Mouse (Mus musculus) midbrain, postnatal 0 days (tissue): ENCODE data around the gene Gstp2. TPM values are rescaled to one million over a fixed set of nuclear protein-coding genes. Genes with fewer than 3 reads are reported as not detected.

ENCODE experiments used
- ATAC-seq: fragments of 200-750 bp; cut with Nextera tagmentation; 2 replicates; pipeline ENCODE4 v1.8.0; 2017; ENCODE audit warnings: moderate number of reproducible peaks, mild to moderate bottlenecking, moderate TSS enrichment, moderate library complexity; ENCODE audit not compliant: low FRiP score
- DNase-seq: peaks from one replicate; pipeline ENCODE4 v3.0.0-alpha.2; 2015; ENCODE audit warnings: low spot score
- H3K27ac ChIP-seq: fragments of 300-500 bp; sonication (generic); 2 replicates; pipeline ENCODE4 v1.5.1; 2014; ENCODE audit warnings: low read depth, mild to moderate bottlenecking, low read length, mixed read lengths
- H3K27me3 ChIP-seq: fragments of 300-500 bp; sonication (generic); 2 replicates; pipeline ENCODE4 v1.6.1; 2014; ENCODE audit warnings: low read length, control low read depth, mixed read lengths; ENCODE audit not compliant: insufficient read depth
- H3K36me3 ChIP-seq: fragments of 300-500 bp; sonication (generic); 2 replicates; pipeline ENCODE4 v1.6.1; 2014; ENCODE audit warnings: low read length, control low read depth, mixed read lengths; ENCODE audit not compliant: insufficient read depth
- H3K4me1 ChIP-seq: fragments of 300-500 bp; sonication (generic); 2 replicates; pipeline ENCODE4 v1.6.1; 2014; ENCODE audit warnings: mild to moderate bottlenecking, control low read depth, antibody characterized with exemption, low read length, mixed read lengths; ENCODE audit not compliant: insufficient read depth
- H3K4me2 ChIP-seq: fragments of 300-500 bp; sonication (generic); 2 replicates; pipeline ENCODE4 v1.6.1; 2014; ENCODE audit warnings: low read depth, mild to moderate bottlenecking, low read length, mixed read lengths; ENCODE audit not compliant: poor library complexity, severe bottlenecking
- H3K4me3 ChIP-seq: fragments of 300-500 bp; sonication (generic); 2 replicates; pipeline ENCODE4 v1.5.1; 2014; ENCODE audit warnings: low read depth, mild to moderate bottlenecking, low read length, moderate library complexity
- H3K9ac ChIP-seq: fragments of 300-500 bp; sonication (generic); replicated peaks from 2 replicates; pipeline ENCODE4 v1.6.1; 2014; ENCODE audit warnings: mild to moderate bottlenecking, low read length, moderate library complexity, mixed read lengths; ENCODE audit not compliant: poor library complexity, severe bottlenecking
- H3K9me3 ChIP-seq: fragments of 300-500 bp; sonication (generic); 2 replicates; pipeline ENCODE4 v1.6.1; 2016; ENCODE audit warnings: low read length, control low read depth
- CTCF ChIP-seq: IDR thresholded peaks from 2 replicates; pipeline ENCODE4 v1.5.1; 2016; ENCODE audit warnings: antibody characterized with exemption, mild to moderate bottlenecking
- WGBS: fragments of 180-500 bp; shearing (Covaris S2); extraction: QIAGEN DNeasy Blood & Tissue Kit; methylation state at CpG from one replicate; pipeline ENCODE4 v1.1.7; 2014; 5-methylcytosine and 5-hydroxymethylcytosine counted together
- polyA plus RNA-seq: library from polyadenylated mRNA; unstranded; fragments of >200 nt; fragmentation: Nextera tagmentation; extraction: Ambion mirVana; gene quantifications from 2 replicates; pipeline ENCODE4 v1.2.1, GENCODE M21; 2015
- total RNA-seq: library from RNA; depleted of rRNA; stranded (reverse); fragments of >200 nt; gene quantifications from 2 replicates; pipeline ENCODE4 v1.2.3, GENCODE M21; 2014

Gene Gstp2
- total and polyA plus RNA-seq, 2 experiments from 2014 or later, result 2.4 TPM; not detected in 1

DNA sequence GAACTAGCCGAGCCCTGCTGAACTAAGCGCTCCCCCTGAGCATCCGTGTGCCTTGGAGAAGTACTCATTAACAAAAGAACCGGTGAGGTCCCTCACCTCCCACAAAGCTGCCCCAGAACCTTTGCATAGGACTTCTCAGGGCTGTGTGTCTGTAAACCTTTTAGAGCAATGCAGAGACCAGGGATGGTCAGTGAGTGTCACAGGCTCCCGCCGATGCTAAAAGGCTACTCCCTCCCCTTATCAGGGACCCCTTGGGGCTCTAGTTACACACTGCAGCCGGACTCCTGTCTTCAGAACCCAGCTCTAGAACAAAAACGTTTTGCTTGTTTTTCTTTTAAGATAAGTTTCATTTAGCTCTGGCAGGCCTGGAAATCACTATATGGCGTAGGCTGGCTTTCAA, 32.8 kb downstream of the Gstp2 start:
- DNase-seq, result no peak

GRCm38 (mm10) chr19:4012432-4013022, 33.3 kb downstream of the Gstp2 start, which contains the start of gene Ndufv1:
Gene Ndufv1, minus strand, starts transcription at chr19:4012806.
- DNase-seq, result peak; percentile 99
- WGBS, result 0% methylated on average over 45 of the region's 45 CpGs
- peak; percentile 92 for TF ChIP-seq CTCF

More for the DNA sequence above, 32.8 kb downstream of the Gstp2 start:
- H3K9ac ChIP-seq, result no peak overlapping the region
- no peaks in the 10 kb centered on the region for H3K9me3 ChIP-seq
- peaks cover 18% of the 10 kb centered on the region for H3K36me3 ChIP-seq
- peak overlapping the region; percentile 81 for H3K4me3 ChIP-seq
- WGBS, result 26% methylated on average over 9 of the region's 9 CpGs
- ATAC-seq, result no peak
- no peak for TF ChIP-seq CTCF
- H3K4me2 ChIP-seq, result peak overlapping the region; percentile 56
- peaks cover 5% of the 10 kb centered on the region; the same call in 1 of the 2 replicates for H3K4me1 ChIP-seq
- no peaks in the 10 kb centered on the region for H3K27me3 ChIP-seq
- H3K27ac ChIP-seq, result no peak overlapping the region

DNA sequence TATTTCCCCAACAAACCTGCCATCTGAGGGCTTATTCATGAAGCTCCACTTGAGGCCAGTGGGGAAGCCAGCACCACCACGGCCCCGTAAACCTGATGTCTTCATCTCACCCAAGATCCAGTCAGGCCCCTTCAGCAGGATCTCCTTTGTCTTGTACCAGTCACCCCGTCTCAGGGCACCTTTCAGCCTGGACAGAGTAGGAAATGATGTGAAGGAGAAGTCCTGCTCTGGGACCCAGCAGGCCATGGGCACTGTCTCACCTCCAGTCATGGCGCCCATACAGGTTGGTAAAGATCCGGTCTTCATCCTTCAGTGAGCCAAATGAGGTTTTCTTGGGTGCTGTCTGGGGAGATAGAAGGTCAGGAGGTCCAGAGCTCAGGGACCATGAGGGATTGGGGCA, 34.7 kb downstream of the Gstp2 start:
- Histone ChIP-seq H3K9me3 (no peaks in the 10 kb centered on the region), H3K4me1 (peaks cover 5% of the 10 kb centered on the region; the same call in 1 of the 2 replicates), H3K27me3 (no peaks in the 10 kb centered on the region), H3K4me2 (no peak overlapping the region), H3K4me3 (no peak overlapping the region), H3K27ac (no peak overlapping the region), H3K36me3 (peaks cover 37% of the 10 kb centered on the region), H3K9ac (no peak overlapping the region)
- ATAC-seq (no peak), DNase-seq (no peak)
- WGBS, result 94% methylated on average over 5 of the region's 5 CpGs
- no peak for TF ChIP-seq CTCF

More at GRCm38 (mm10) chr19:4012432-4013022, 33.3 kb downstream of the Gstp2 start, which contains the start of gene Ndufv1:
- Histone ChIP-seq H3K9ac (peak within 1 kb of the TSS; percentile 79), H3K4me1 (peaks cover 5% of the 10 kb centered on the region; the same call in 1 of the 2 replicates), H3K9me3 (no peaks in the 10 kb centered on the region), H3K4me3 (peak within 1 kb of the TSS; percentile 81), H3K4me2 (peak within 1 kb of the TSS; percentile 61), H3K36me3 (peaks cover 24% of the 10 kb centered on the region), H3K27me3 (no peaks in the 10 kb centered on the region), H3K27ac (peak within 1 kb of the TSS; percentile 77)
- peak; percentile 99 for ATAC-seq

DNA sequence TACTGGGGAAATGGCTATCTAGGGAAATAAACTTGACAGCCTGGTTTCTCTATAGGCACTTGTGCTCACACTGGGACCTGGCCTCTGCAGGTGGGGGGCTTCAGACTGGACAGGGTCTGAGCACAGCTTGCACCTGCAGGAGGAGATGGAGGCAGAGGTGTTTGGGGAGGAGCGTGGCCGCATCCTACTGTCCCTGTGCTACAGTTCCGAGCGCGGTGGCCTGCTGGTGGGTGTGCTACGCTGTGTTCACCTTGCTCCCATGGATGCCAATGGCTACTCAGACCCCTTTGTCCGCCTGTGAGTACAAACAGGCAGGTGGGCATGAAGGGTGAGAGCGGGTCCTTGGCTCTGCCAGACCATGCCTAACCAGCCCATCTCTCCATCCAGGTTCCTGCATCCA, 39.9 kb downstream of the Gstp2 start:
- H3K4me2 ChIP-seq, result no peak overlapping the region
- no peak overlapping the region for H3K4me3 ChIP-seq
- H3K4me1 ChIP-seq, result peaks cover 7% of the 10 kb centered on the region; the same call in 1 of the 2 replicates
- ATAC-seq, result no peak
- H3K27me3 ChIP-seq, result no peaks in the 10 kb centered on the region
- H3K36me3 ChIP-seq, result peaks cover 41% of the 10 kb centered on the region
- no peak for TF ChIP-seq CTCF
- H3K9me3 ChIP-seq, result no peaks in the 10 kb centered on the region
- no peak overlapping the region for H3K27ac ChIP-seq
- H3K9ac ChIP-seq, result no peak overlapping the region
- DNase-seq, result no peak
- 94% methylated on average over 8 of the region's 8 CpGs for WGBS

- Histone ChIP-seq H3K4me2 (no peak overlapping the region), H3K4me1 (peaks cover 7% of the 10 kb centered on the region; the same call in 1 of the 2 replicates), H3K27me3 (no peaks in the 10 kb centered on the region), H3K36me3 (peaks cover 41% of the 10 kb centered on the region), H3K4me3 (no peak overlapping the region), H3K9me3 (no peaks in the 10 kb centered on the region), H3K27ac (no peak overlapping the region), H3K9ac (no peak overlapping the region)
- 90% methylated on average over 9 of the region's 9 CpGs for WGBS
- no peak for DNase-seq
- TF ChIP-seq CTCF, result no peak
- no peak for ATAC-seq
These were observed 40.7 kb downstream of the Gstp2 start for GRCm38 (mm10) chr19:4005091-4005490.

DNA sequence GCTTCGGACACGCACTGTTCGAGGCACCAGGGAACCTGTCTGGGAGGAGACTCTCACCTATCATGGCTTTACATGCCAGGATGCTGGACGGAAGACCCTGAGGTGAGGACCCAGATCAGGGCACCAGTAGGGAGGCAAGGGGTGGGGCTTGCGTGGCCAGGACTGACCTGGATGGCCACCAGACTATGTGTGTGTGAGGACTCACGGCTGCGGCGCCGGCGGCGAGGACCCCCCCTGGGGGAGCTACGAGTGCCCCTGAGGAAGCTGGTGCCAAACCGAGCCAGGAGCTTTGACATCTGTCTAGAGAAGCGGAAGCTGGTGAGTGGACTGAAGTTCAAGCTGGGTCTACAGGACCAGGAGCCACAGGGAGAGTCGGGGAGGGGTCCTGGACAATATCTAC, 41.5 kb downstream of the Gstp2 start:
- no peak for DNase-seq
- no peak for ATAC-seq

More for the DNA sequence above, 41.5 kb downstream of the Gstp2 start:
- TF ChIP-seq CTCF, result no peak
- Histone ChIP-seq H3K4me1 (peaks cover 7% of the 10 kb centered on the region; the same call in 1 of the 2 replicates), H3K4me3 (no peak overlapping the region), H3K9me3 (no peaks in the 10 kb centered on the region), H3K27ac (no peak overlapping the region), H3K9ac (no peak overlapping the region), H3K27me3 (no peaks in the 10 kb centered on the region), H3K4me2 (no peak overlapping the region), H3K36me3 (peaks cover 34% of the 10 kb centered on the region)
- WGBS, result 86% methylated on average over 15 of the region's 15 CpGs
